Mouse (Mus musculus) midbrain, embryonic 14.5 days (tissue): ENCODE measurements around the gene Fdx1l. TPM values are rescaled to one million over a fixed set of nuclear protein-coding genes. Genes with fewer than 3 reads are reported as not detected.

Experiments used
- ATAC-seq: fragments of 200-750 bp; cut with Nextera tagmentation; 2 replicates; pipeline ENCODE4 v1.8.0; 2017; ENCODE audit warnings: moderate number of reproducible peaks, moderate library complexity; ENCODE audit not compliant: low FRiP score, low TSS enrichment
- DNase-seq: peaks from one replicate; pipeline ENCODE4 v3.0.0-alpha.2; 2015
- H3K27ac ChIP-seq: fragments of 300-500 bp; sonication (generic); replicated peaks from 2 replicates; pipeline ENCODE4 v1.5.1; 2014; ENCODE audit warnings: mild to moderate bottlenecking, low read depth, low read length, moderate library complexity
- H3K27me3 ChIP-seq: fragments of 300-500 bp; sonication (generic); 2 replicates; pipeline ENCODE4 v1.6.1; 2014; ENCODE audit warnings: low read length, control low read depth, mixed read lengths; ENCODE audit not compliant: control insufficient read depth, insufficient read depth
- H3K36me3 ChIP-seq: fragments of 300-500 bp; sonication (generic); 2 replicates; pipeline ENCODE4 v1.6.1; 2014; ENCODE audit warnings: low read length, control low read depth; ENCODE audit not compliant: control insufficient read depth, insufficient read depth
- H3K4me1 ChIP-seq: fragments of 300-500 bp; sonication (generic); 2 replicates; pipeline ENCODE4 v1.6.1; 2014; ENCODE audit warnings: mild to moderate bottlenecking, antibody characterized with exemption, low read length, control low read depth; ENCODE audit not compliant: control insufficient read depth, insufficient read depth
- H3K4me2 ChIP-seq: fragments of 300-500 bp; sonication (generic); 2 replicates; pipeline ENCODE4 v1.6.1; 2014; ENCODE audit warnings: mild to moderate bottlenecking, low read length, moderate library complexity
- H3K4me3 ChIP-seq: fragments of 300-500 bp; sonication (generic); replicated peaks from 2 replicates; pipeline ENCODE4 v1.5.1; 2014; ENCODE audit warnings: low read depth, low read length
- H3K9ac ChIP-seq: fragments of 300-500 bp; sonication (generic); replicated peaks from 2 replicates; pipeline ENCODE4 v1.6.1; 2014; ENCODE audit warnings: mild to moderate bottlenecking, low read length, moderate library complexity
- H3K9me3 ChIP-seq: fragments of 300-500 bp; sonication (generic); 2 replicates; pipeline ENCODE4 v1.6.1; 2016; ENCODE audit warnings: low read length, control low read depth, mixed read lengths; ENCODE audit not compliant: control insufficient read depth
- WGBS: fragments of 180-500 bp; shearing (Covaris S2); extraction: QIAGEN DNeasy Blood & Tissue Kit; methylation state at CpG from one replicate; pipeline ENCODE4 v1.1.7; 2014; 5-methylcytosine and 5-hydroxymethylcytosine counted together
- polyA plus RNA-seq: library from polyadenylated mRNA; unstranded; fragments of >200 nt; fragmentation: Nextera tagmentation; extraction: Ambion mirVana; gene quantifications from 2 replicates; pipeline ENCODE4 v1.2.1, GENCODE M21; 2014

The Fdx1l gene
- polyA plus RNA-seq, 1 experiment from 2014 or later, result 55.5 TPM

DNA sequence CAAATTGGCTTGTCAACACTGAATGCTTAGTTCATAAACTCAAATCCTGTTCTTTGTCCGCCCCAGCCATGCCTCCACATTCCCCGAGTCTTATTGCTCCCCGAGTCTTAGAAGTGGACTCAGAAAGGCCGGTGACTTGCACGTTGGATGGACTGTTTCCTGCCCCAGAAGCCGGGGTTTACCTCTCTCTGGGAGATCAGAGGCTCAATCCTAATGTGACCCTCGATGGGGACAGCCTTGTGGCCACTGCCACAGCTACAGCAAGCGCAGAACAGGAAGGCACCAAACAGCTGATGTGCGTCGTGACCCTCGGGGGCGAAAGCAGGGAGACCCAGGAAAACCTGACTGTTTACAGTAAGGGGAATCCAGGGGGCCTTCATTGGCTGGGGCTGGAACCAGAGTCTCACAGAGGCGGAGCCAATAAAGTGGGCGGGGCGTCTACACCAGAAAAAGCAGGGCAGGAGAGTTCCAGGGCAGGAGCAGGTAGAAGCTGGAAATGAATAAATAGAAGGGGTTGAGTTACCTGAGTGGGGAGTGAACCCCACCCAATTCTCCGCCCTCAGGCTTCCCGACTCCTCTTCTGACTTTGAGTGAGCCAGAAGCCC lies 38.8 kb downstream of the Fdx1l start:
- no peak overlapping the region for H3K27ac ChIP-seq
- no peaks in the 10 kb centered on the region for H3K36me3 ChIP-seq
- no peak overlapping the region for H3K4me2 ChIP-seq
- H3K27me3 ChIP-seq, result peaks cover 99% of the 10 kb centered on the region
- 3% methylated on average over 17 of the region's 17 CpGs for WGBS
- DNase-seq, result no peak
- H3K9me3 ChIP-seq, result no peaks in the 10 kb centered on the region
- H3K4me1 ChIP-seq, result peaks cover 21% of the 10 kb centered on the region
- H3K9ac ChIP-seq, result no peak overlapping the region
- ATAC-seq, result no peak
- H3K4me3 ChIP-seq, result no peak overlapping the region

DNA sequence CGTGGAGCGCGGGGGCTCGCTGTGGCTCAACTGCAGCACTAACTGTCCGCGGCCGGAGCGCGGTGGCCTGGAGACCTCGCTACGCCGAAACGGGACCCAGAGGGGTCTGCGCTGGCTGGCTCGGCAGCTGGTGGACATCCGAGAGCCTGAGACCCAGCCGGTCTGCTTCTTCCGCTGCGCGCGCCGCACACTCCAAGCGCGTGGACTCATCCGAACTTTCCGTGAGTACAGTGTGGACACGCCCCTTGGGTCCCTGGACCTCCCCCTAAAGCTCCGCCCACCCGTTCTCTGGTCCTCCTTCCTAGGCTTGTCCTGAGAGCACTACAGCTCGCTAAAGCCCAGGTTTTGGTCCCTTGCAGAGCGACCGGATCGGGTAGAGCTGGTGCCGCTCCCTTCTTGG lies 40.3 kb downstream of the Fdx1l start:
- DNase-seq, result peak; percentile 73
- H3K27ac ChIP-seq, result no peak overlapping the region

DNA sequence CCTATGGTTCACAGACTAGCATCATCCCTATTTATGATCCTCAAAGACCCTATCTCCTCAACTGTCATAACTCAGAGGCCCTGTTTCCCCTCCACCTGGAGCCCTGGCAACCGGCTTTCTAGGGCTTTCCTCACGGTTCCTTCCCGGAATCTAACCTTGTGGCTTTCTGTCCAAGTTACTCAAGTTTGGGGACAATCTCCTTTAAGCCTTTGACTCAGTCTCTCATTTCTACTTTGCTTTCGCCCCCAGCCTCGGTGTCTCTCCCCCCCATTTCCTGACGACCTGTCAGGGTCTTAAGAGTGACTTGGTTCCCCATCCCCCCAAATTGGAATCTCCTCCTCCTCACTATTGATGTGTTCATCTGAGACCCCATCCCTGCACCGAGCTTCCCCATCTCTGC lies 40.9 kb downstream of the Fdx1l start:
- H3K4me1 ChIP-seq, result peaks cover 25% of the 10 kb centered on the region
- H3K9me3 ChIP-seq, result no peaks in the 10 kb centered on the region
- peaks cover 98% of the 10 kb centered on the region for H3K27me3 ChIP-seq
- DNase-seq, result peak; percentile 8
- H3K36me3 ChIP-seq, result no peaks in the 10 kb centered on the region
- H3K9ac ChIP-seq, result no peak overlapping the region
- H3K27ac ChIP-seq, result no peak overlapping the region
- H3K4me2 ChIP-seq, result peak overlapping the region; percentile 93
- peak overlapping the region; percentile 49 for H3K4me3 ChIP-seq
- WGBS, result 2% methylated on average over 7 of the region's 7 CpGs
- ATAC-seq, result no peak

More for the DNA sequence above, 40.3 kb downstream of the Fdx1l start:
- Histone ChIP-seq H3K4me2 (peak overlapping the region; percentile 55), H3K9me3 (no peaks in the 10 kb centered on the region), H3K9ac (no peak overlapping the region), H3K27me3 (peaks cover 100% of the 10 kb centered on the region), H3K36me3 (no peaks in the 10 kb centered on the region), H3K4me3 (peak overlapping the region; percentile 31), H3K4me1 (peaks cover 25% of the 10 kb centered on the region)
- under 1% methylated on average over 34 of the region's 34 CpGs for WGBS
- 0 out of 2 replicates have a peak, but pooled peaks have one; percentile 21 for ATAC-seq

DNA sequence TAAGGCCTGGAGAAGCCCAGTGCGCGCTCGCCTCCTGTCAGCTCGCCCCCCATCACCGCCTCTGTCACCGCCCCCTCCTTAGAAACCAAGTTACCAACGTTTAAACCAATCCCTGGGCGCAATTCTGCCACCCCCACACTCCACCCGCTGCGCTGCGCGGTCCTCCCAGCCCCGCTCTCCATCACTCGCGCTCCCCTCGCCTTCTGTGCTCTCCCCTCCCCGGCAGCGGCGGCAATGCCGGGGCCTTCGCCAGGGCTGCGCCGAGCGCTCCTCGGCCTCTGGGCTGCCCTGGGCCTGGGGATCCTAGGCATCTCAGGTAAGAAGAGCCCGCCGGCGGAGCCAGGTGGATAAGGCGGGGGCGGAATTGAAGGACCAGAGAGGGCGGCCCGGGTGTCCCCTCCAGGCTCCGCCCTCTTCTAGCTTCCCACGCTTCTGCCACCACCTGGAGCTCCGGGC lies 41.5 kb downstream of the Fdx1l start, which contains the start of gene Icam5:
TSS of gene Icam5 (plus strand) at position 178 of the 456 bp plus-strand sequence.
- Histone ChIP-seq H3K27ac (no peak within 1 kb of the TSS), H3K27me3 (peaks cover 92% of the 10 kb centered on the region), H3K36me3 (no peaks in the 10 kb centered on the region), H3K4me3 (peak within 1 kb of the TSS; percentile 49), H3K4me2 (peak within 1 kb of the TSS; percentile 93), H3K9me3 (no peaks in the 10 kb centered on the region), H3K9ac (peak within 1 kb of the TSS; percentile 57), H3K4me1 (peaks cover 25% of the 10 kb centered on the region)
- under 1% methylated on average over 35 of the region's 35 CpGs for WGBS
- ATAC-seq, result peak; percentile 16; the same call in 1 of the 2 replicates
- peak; percentile 61 for DNase-seq

DNA sequence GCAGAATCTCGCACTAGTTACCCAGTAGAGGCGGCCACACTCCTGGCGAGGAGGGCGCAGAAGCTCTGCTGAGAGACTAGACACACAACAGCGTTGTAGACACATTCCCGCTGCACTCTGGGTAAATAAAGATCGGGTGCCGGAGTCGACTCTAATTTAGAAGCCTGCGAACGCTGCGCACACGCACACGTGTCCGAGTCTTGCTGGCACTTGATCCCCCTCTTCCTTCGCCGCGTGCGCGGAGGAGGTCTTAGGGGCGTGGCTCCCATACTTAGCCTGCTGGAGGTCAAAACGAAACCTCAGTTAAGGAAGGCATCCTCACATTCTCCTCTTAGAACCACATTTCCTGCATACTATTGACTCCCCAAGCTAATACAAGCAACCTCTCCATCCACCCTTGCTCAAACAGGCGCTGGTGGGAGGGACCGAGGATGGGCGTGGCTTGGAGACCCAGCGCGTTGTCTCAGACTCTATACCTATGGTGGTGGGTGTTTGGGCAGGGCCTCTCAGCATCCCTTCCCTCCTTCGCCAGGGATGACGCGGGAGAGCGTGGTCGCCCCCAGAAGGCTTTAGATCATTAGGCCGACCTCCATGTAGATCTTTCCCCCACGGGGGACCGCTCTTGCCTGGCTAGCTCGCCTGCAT lies 42.0 kb downstream of the Fdx1l start:
- Histone ChIP-seq H3K36me3 (no peaks in the 10 kb centered on the region), H3K4me1 (peaks cover 25% of the 10 kb centered on the region), H3K4me2 (peak overlapping the region; percentile 93), H3K4me3 (peak overlapping the region; percentile 49), H3K9me3 (no peaks in the 10 kb centered on the region), H3K27ac (no peak overlapping the region), H3K27me3 (peaks cover 87% of the 10 kb centered on the region), H3K9ac (no peak overlapping the region; the same call in 1 of the 2 replicates)
- DNase-seq (peak; percentile 77), ATAC-seq (peak; percentile 61)
- under 1% methylated on average over 36 of the region's 36 CpGs for WGBS

DNA sequence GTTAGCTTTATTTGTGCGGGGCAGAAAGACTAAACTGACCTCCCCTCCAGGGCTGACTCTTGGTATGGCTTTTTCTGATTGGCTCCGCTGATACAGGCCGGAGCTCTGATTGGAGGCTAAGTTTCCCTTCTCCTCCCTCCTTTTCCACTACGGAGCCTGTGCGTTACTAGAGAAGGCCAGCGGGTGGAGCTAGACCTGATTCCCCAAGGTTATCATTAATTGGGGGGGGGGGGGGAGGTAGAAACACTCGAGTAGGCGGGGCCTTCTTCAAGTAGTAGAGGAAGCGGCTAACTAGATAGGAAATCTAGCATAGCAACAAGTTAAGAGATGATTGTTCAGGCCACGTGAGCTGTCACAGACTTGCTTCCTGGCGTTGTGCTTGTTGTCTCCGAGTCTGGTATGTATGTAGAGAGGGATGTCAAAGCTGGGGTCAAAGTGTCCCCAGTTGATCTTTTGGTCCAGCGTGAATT lies 42.6 kb downstream of the Fdx1l start:
- Histone ChIP-seq H3K36me3 (no peaks in the 10 kb centered on the region), H3K9me3 (no peaks in the 10 kb centered on the region), H3K9ac (no peak overlapping the region; the same call in 1 of the 2 replicates), H3K27me3 (peaks cover 85% of the 10 kb centered on the region), H3K4me1 (peaks cover 25% of the 10 kb centered on the region), H3K27ac (no peak overlapping the region), H3K4me3 (peak overlapping the region; percentile 49), H3K4me2 (peak overlapping the region; percentile 93)
- 0 out of 2 replicates have a peak, but pooled peaks have one; percentile 55 for ATAC-seq
- peak; percentile 82 for DNase-seq
- WGBS, result under 1% methylated on average over 13 of the region's 13 CpGs

DNA sequence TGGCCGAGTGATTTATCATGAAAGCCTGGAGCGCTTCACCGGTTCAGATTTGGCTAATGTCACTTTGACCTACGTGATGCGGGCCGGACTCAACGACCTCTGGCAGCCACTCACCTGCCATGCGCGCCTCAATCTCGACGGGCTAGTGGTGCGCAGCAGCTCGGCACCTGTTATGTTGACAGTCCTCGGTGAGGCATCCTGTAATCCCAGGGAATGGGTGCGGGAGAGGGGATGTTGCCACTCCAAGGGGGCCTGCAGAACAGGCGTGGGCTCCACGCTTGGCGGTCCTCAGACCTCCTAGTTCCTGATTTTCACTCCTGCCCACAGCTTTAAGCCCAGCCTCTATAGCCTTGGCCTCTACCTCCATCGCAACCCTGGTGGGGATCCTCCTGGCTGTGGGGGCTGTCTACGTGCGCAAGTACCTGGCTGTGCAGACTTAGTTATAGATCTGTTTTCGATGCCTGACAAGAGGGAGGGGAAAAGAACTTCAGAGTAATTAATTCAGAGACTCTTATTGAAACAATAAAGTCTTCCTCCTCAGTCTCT lies 43.3 kb downstream of the Fdx1l start:
- no peaks in the 10 kb centered on the region for H3K9me3 ChIP-seq
- ATAC-seq (no peak), DNase-seq (no peak)
- 25% methylated on average over 22 of the region's 22 CpGs for WGBS
- H3K4me1 ChIP-seq, result peaks cover 25% of the 10 kb centered on the region
- no peak overlapping the region for H3K27ac ChIP-seq
- 0 out of 2 replicates have a peak overlapping the region, but pooled peaks have one; percentile 14 for H3K9ac ChIP-seq
- peaks cover 78% of the 10 kb centered on the region for H3K27me3 ChIP-seq
- peak overlapping the region; percentile 93; the same call in 1 of the 2 replicates for H3K4me2 ChIP-seq
- H3K36me3 ChIP-seq, result no peaks in the 10 kb centered on the region
- H3K4me3 ChIP-seq, result no peak overlapping the region

DNA sequence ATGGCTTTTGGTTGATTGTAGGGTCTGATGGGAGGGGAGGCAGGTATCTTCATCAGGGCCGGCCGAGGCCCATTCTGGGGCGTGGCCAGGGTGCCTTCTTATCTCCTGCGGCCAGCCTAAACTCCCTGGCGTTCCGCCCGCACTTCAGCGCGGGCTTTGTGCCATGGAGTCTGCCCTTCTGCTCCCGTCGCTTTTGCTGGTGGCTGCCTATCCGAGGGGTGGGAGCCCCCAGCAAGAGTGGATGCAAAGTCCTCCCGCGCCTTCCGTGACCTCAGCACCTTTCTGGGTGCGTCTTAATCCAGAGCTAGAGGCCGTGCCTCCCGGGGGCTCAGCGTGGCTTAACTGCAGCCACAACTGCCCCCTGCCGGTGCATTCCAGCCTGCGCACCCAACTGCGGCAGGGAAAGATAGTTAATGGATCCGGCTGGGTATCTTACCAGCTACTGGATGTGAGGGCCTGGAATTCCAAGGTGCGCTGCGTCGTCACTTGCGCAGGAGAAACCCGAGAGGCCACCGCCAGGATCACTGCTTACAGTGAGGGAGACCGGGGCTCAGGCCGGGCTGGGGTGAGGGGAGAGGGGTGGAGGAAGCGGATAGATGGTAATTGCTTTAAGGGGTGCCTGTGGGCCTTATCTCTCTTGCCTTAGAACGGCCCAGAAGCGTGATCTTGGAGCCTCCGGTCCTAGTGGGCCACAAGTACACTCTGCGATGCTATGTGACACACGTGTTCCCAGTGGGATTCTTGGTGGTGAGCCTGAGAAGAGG lies 43.9 kb downstream of the Fdx1l start, which contains the start of gene Icam4:
TSS of gene Icam4 (plus strand) at position 83 of the 764 bp plus-strand sequence.
- H3K9ac ChIP-seq, result 0 out of 2 replicates have a peak within 1 kb of the TSS, but pooled peaks have one; percentile 14

More for the DNA sequence above, 43.9 kb downstream of the Fdx1l start, which contains the start of gene Icam4:
- Histone ChIP-seq H3K27me3 (peaks cover 72% of the 10 kb centered on the region), H3K4me3 (no peak within 1 kb of the TSS), H3K36me3 (no peaks in the 10 kb centered on the region), H3K27ac (no peak within 1 kb of the TSS), H3K4me1 (peaks cover 25% of the 10 kb centered on the region), H3K4me2 (peak within 1 kb of the TSS; percentile 42), H3K9me3 (no peaks in the 10 kb centered on the region)
- DNase-seq (peak; percentile 80), ATAC-seq (no peak)
- WGBS, result 3% methylated on average over 37 of the region's 37 CpGs
